Mouse (Mus musculus) MEL (cell line): ENCODE measurements around the gene Atl2. TPM values are rescaled to one million over a fixed set of nuclear protein-coding genes. Genes with fewer than 3 reads are reported as not detected.

ENCODE experiments used
- DNase-seq: peaks from one replicate; pipeline ENCODE4 v3.0.0; 2011; ENCODE audit warnings: low read depth, low spot score
- H3K27ac ChIP-seq: 2 replicates; pipeline ENCODE4 v1.5.1; 2012; ENCODE audit warnings: low read depth, mild to moderate bottlenecking, control low read depth, low read length, moderate library complexity; ENCODE audit not compliant: control insufficient read depth
- H3K27me3 ChIP-seq, 2 experiments: fragments of 150-350 bp in 1 of 2; sonication (generic) in 1 of 2; 2 replicates each; pipeline ENCODE4 v1.6.1; 2012; ENCODE audit warnings: low read length in 2 of 2, mild to moderate bottlenecking in 2 of 2, improper control_type of control experiment in 1 of 2, moderate library complexity in 1 of 2; ENCODE audit not compliant: insufficient read depth in 2 of 2, control insufficient read depth in 1 of 2
- H3K36me3 ChIP-seq, 2 experiments: 2 replicates each; pipeline ENCODE4 v1.6.1; 2012 to 2014; ENCODE audit warnings: low read length in 2 of 2, improper control_type of control experiment in 1 of 2, inconsistent platforms in 1 of 2, mild to moderate bottlenecking in 1 of 2; ENCODE audit not compliant: insufficient read depth in 2 of 2, control insufficient read depth in 1 of 2
- H3K4me1 ChIP-seq, 2 experiments: fragments of 150-350 bp in 1 of 2; sonication (generic) in 1 of 2; 2 replicates each; pipeline ENCODE4 v1.6.1; 2012; ENCODE audit warnings: low read length in 2 of 2, improper control_type of control experiment in 1 of 2, mild to moderate bottlenecking in 1 of 2; ENCODE audit not compliant: insufficient read depth in 2 of 2, control insufficient read depth in 1 of 2
- H3K4me3 ChIP-seq, 2 experiments: fragments of 150-350 bp in 1 of 2; sonication (generic) in 1 of 2; 2 replicates each; pipeline ENCODE4 v1.5.1; 2012; ENCODE audit warnings: low read depth in 2 of 2, low read length in 2 of 2, mild to moderate bottlenecking in 2 of 2, moderate library complexity in 2 of 2, control low read depth in 1 of 2, improper control_type of control experiment in 1 of 2; ENCODE audit not compliant: control insufficient read depth in 1 of 2, insufficient read depth in 1 of 2
- H3K79me2 ChIP-seq: 2 replicates; pipeline ENCODE4 v1.6.1; 2012; ENCODE audit warnings: mild to moderate bottlenecking, low read length, moderate library complexity; ENCODE audit not compliant: control insufficient read depth, poor library complexity, insufficient read depth
- H3K9ac ChIP-seq: 2 replicates; pipeline ENCODE4 v1.6.1; 2012; ENCODE audit warnings: low read depth, mild to moderate bottlenecking, control low read depth, low read length, moderate library complexity; ENCODE audit not compliant: control insufficient read depth, poor library complexity, severe bottlenecking
- H3K9me3 ChIP-seq: fragments of 150-350 bp; sonication (generic); replicated peaks from 2 replicates; pipeline ENCODE4 v1.6.1; 2012; ENCODE audit warnings: mild to moderate bottlenecking, low read length, improper control_type of control experiment, moderate library complexity; ENCODE audit not compliant: insufficient read depth
- BHLHE40 ChIP-seq: IDR thresholded peaks from 2 replicates; pipeline ENCODE4 v1.6.1; 2012; ENCODE audit warnings: low read depth, mild to moderate bottlenecking, inconsistent platforms, low read length, improper control_type of control experiment, borderline replicate concordance
- CHD1 ChIP-seq: IDR thresholded peaks from 2 replicates; pipeline ENCODE4 v1.6.1; 2012; ENCODE audit warnings: low read depth, mild to moderate bottlenecking, inconsistent platforms, low read length, improper control_type of control experiment
- CHD2 ChIP-seq: IDR thresholded peaks from 2 replicates; pipeline ENCODE4 v1.6.1; 2011; ENCODE audit warnings: low read length, improper control_type of control experiment
- CTCF ChIP-seq, 3 experiments: IDR thresholded peaks in 2 of 3; conservative IDR thresholded peaks in 1 of 3; 2 replicates each; pipeline ENCODE4 v1.5.1; 2011 to 2012; ENCODE audit warnings: low read length in 3 of 3, low read depth in 2 of 3, mild to moderate bottlenecking in 2 of 3, improper control_type of control experiment in 1 of 3, inconsistent platforms in 1 of 3, mixed read lengths in 1 of 3, moderate library complexity in 1 of 3; ENCODE audit not compliant: control insufficient read depth in 1 of 3, insufficient read depth in 1 of 3, poor library complexity in 1 of 3, severe bottlenecking in 1 of 3
- E2F4 ChIP-seq: IDR thresholded peaks from 2 replicates; pipeline ENCODE4 v1.6.1; 2011; ENCODE audit warnings: low read depth, low read length, improper control_type of control experiment, borderline replicate concordance
- ELF1 ChIP-seq: IDR thresholded peaks from 2 replicates; pipeline ENCODE4 v1.6.1; 2014; ENCODE audit warnings: low read depth, mild to moderate bottlenecking, inconsistent platforms, low read length, improper control_type of control experiment, moderate library complexity
- ETS1 ChIP-seq: IDR thresholded peaks from 2 replicates; pipeline ENCODE4 v1.6.1; 2012; ENCODE audit warnings: low read depth, mild to moderate bottlenecking, inconsistent platforms, low read length, improper control_type of control experiment, moderate library complexity
- GABPA ChIP-seq: IDR thresholded peaks from 2 replicates; pipeline ENCODE4 v1.6.1; 2012; ENCODE audit warnings: low read depth, mild to moderate bottlenecking, inconsistent platforms, low read length, improper control_type of control experiment, moderate library complexity
- HCFC1 ChIP-seq: IDR thresholded peaks from 2 replicates; pipeline ENCODE4 v1.6.1; 2012; ENCODE audit warnings: low read depth, mild to moderate bottlenecking, inconsistent platforms, low read length, improper control_type of control experiment, moderate library complexity
- JUND ChIP-seq: IDR thresholded peaks from 2 replicates; pipeline ENCODE4 v1.6.1; 2011; ENCODE audit warnings: low read depth, mild to moderate bottlenecking, improper control_type of control experiment, low read length
- KAT2A ChIP-seq: conservative IDR thresholded peaks from 2 replicates; pipeline ENCODE4 v1.6.1; 2012; ENCODE audit warnings: low read depth, low read length, improper control_type of control experiment, inconsistent platforms
- MAFK ChIP-seq: IDR thresholded peaks from 2 replicates; pipeline ENCODE4 v1.6.1; 2011; ENCODE audit warnings: low read depth, mild to moderate bottlenecking, low read length, improper control_type of control experiment, borderline replicate concordance
- MAZ ChIP-seq: IDR thresholded peaks from 2 replicates; pipeline ENCODE4 v1.6.1; 2012; ENCODE audit warnings: low read depth, mild to moderate bottlenecking, inconsistent platforms, low read length, improper control_type of control experiment
- MXI1 ChIP-seq: IDR thresholded peaks from 2 replicates; pipeline ENCODE4 v1.6.1; 2011; ENCODE audit warnings: mild to moderate bottlenecking, low read depth, low read length, improper control_type of control experiment
- MYB ChIP-seq: IDR thresholded peaks from 2 replicates; pipeline ENCODE4 v1.6.1; 2011; ENCODE audit warnings: mild to moderate bottlenecking, low read depth, low read length, improper control_type of control experiment
- MYC ChIP-seq: IDR thresholded peaks from 2 replicates; pipeline ENCODE4 v1.6.1; 2011; ENCODE audit warnings: low read depth, mild to moderate bottlenecking, low read length, improper control_type of control experiment, moderate library complexity
- NELFE ChIP-seq: IDR thresholded peaks from 2 replicates; pipeline ENCODE4 v1.6.1; 2011; ENCODE audit warnings: low read depth, low read length, improper control_type of control experiment
- NRF1 ChIP-seq: IDR thresholded peaks from 2 replicates; pipeline ENCODE4 v1.6.1; 2014; ENCODE audit warnings: low read depth, mild to moderate bottlenecking, inconsistent platforms, low read length, improper control_type of control experiment, moderate library complexity; ENCODE audit not compliant: poor library complexity, insufficient read depth, severe bottlenecking
- POLR2A ChIP-seq, 2 experiments: IDR thresholded peaks; 2 replicates each; pipeline ENCODE4 v1.6.1; 2011 to 2012; ENCODE audit warnings: low read length in 2 of 2, mild to moderate bottlenecking in 2 of 2, control low read depth in 1 of 2, improper control_type of control experiment in 1 of 2, low read depth in 1 of 2, moderate library complexity in 1 of 2; ENCODE audit not compliant: control insufficient read depth in 1 of 2, insufficient read depth in 1 of 2, poor library complexity in 1 of 2
- POLR2AphosphoS2 ChIP-seq: IDR thresholded peaks from 2 replicates; pipeline ENCODE4 v1.6.1; 2011; ENCODE audit warnings: low read length, improper control_type of control experiment
- POLR2AphosphoS5 ChIP-seq: IDR thresholded peaks from 2 replicates; pipeline ENCODE4 v1.6.1; 2012; ENCODE audit warnings: low read depth, borderline replicate concordance, mild to moderate bottlenecking, inconsistent platforms, low read length, moderate library complexity, mixed read lengths
- RAD21 ChIP-seq: IDR thresholded peaks from 2 replicates; pipeline ENCODE4 v1.6.1; 2011; ENCODE audit warnings: mild to moderate bottlenecking, low read depth, low read length, improper control_type of control experiment
- RCOR1 ChIP-seq: IDR thresholded peaks from 2 replicates; pipeline ENCODE4 v1.6.1; 2012; ENCODE audit warnings: low read depth, mild to moderate bottlenecking, inconsistent platforms, low read length, improper control_type of control experiment
- SIN3A ChIP-seq: IDR thresholded peaks from 2 replicates; pipeline ENCODE4 v1.6.1; 2012; ENCODE audit warnings: low read length, improper control_type of control experiment, inconsistent platforms
- TAL1 ChIP-seq: IDR thresholded peaks from 2 replicates; pipeline ENCODE4 v1.6.1; 2012; ENCODE audit warnings: mild to moderate bottlenecking, inconsistent platforms, low read length, moderate library complexity, mixed read lengths
- USF1 ChIP-seq: IDR thresholded peaks from 2 replicates; pipeline ENCODE4 v1.6.1; 2014; ENCODE audit warnings: low read depth, mild to moderate bottlenecking, inconsistent platforms, low read length, improper control_type of control experiment, moderate library complexity
- USF2 ChIP-seq, 2 experiments: IDR thresholded peaks; 2 replicates each; pipeline ENCODE4 v1.6.1; 2011 to 2012; ENCODE audit warnings: improper control_type of control experiment in 2 of 2, low read length in 2 of 2, borderline replicate concordance in 1 of 2, inconsistent platforms in 1 of 2, low read depth in 1 of 2, mild to moderate bottlenecking in 1 of 2; ENCODE audit not compliant: insufficient read depth in 1 of 2
- ZKSCAN1 ChIP-seq: IDR thresholded peaks from 2 replicates; pipeline ENCODE4 v1.6.1; 2012; ENCODE audit warnings: low read depth, mild to moderate bottlenecking, inconsistent platforms, low read length, improper control_type of control experiment, moderate library complexity
- ZMIZ1 ChIP-seq: IDR thresholded peaks from 2 replicates; pipeline ENCODE4 v1.6.1; 2012; ENCODE audit warnings: low read depth, mild to moderate bottlenecking, inconsistent platforms, low read length, improper control_type of control experiment, moderate library complexity
- ZNF384 ChIP-seq: IDR thresholded peaks from 2 replicates; pipeline ENCODE4 v1.6.1; 2012; ENCODE audit warnings: low read depth, mild to moderate bottlenecking, inconsistent platforms, low read length, improper control_type of control experiment
- polyA plus RNA-seq, 2 experiments: library from polyadenylated mRNA; stranded (reverse) in 1 of 2; unstranded in 1 of 2; fragments of >175 nt in 1 of 2; fragments of >200 nt in 1 of 2; gene quantifications; 2 replicates each; pipeline versions ENCODE4 v1.2.1 to v1.2.4; 2012; ENCODE audit warnings: low replicate concordance in 2 of 2, low read depth in 1 of 2; ENCODE audit not compliant: insufficient read length in 2 of 2, insufficient read depth in 1 of 2, missing spikeins in 1 of 2
- total RNA-seq: library from RNA; depleted of rRNA; stranded (reverse); fragments of 300-350 nt; gene quantifications from 2 replicates; pipeline ENCODE4 v1.2.3, GENCODE M21; 2012

The Atl2 gene
- total and polyA plus RNA-seq, 3 experiments: 29.5 to 118 (median 43.3) TPM

DNA sequence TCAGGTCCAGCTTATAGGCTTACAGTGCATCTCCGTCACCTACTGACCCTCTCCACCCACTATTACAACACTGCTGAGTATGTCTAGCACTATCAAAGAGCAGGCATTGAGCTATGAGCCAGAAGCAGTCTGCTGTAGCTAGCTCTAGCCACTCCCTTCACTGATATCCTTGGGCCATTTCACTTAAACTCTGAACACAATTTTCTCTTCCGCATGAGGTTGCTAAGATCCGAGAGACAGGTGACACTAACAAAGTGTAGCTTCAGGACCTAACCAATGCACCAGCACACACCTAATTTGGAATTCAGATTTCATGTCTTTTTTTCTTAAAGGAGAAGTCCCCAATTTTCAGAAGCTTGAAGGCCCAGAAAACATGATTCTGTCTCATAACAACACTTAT is 30.6 kb upstream of the Atl2 start (continued):
- TF ChIP-seq POLR2AphosphoS5 (no peak), GABPA (no peak), RAD21 (no peak; the same call in 1 of the 2 replicates), SIN3A (peak; percentile 5), MAZ (no peak), MAFK (no peak), JUND (no peak), POLR2A (IDR thresholded peaks at IDR 0.05; ENCODE audit: control insufficient read depth in 1 of 2, insufficient read depth in 1 of 2, low read depth in 1 of 2, low read length in 2 of 2, poor library complexity in 1 of 2) (peak in 1 of 2 experiments; percentile 55; a peak in 2 of 4 replicates), CTCF (IDR thresholded peaks at IDR 0.05 in 2 of 3, conservative IDR thresholded peaks at IDR 0.05 in 1 of 3; ENCODE audit: control insufficient read depth in 1 of 3, insufficient read depth in 1 of 3, low read depth in 2 of 3, low read length in 3 of 3, poor library complexity in 1 of 3, severe bottlenecking in 1 of 3) (no peak), ZNF384 (peak; percentile 97), ZMIZ1 (0 out of 2 replicates have a peak, but pooled peaks have one; percentile 20), MXI1 (no peak), NELFE (peak; percentile 47; the same call in 1 of the 2 replicates)

DNA sequence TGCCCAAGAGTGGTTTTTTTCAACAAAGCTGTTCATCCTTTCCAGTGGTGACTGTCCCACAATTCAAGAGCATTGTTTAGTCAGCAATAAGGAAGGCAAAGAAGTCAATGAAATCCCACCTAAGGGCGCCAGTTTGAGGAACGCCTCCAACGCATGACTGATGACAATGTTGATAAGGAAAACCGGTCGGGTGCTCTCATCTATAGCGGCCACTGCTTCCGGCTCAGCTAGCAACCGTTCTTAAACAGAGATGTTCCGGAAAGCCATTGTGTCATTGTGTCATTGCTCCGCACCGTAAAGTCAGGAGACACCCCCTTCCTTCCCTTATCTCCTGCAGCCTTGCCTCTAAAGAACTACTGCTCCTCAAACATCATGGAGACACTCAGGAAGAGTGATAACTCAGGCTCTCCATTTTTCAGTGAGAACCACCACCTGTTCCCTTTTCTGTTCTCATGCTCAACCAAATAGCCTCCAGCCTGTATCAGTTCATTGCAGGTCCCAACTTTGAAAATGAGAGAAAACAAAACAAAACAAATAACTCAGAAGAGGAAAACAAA is 30.0 kb upstream of the Atl2 start:
- Histone ChIP-seq H3K36me3 (peaks cover 0 to 38% of the 10 kb centered on the region in 2 experiments; a peak in 2 of 4 replicates), H3K4me3 (peak overlapping the region; percentile 6 to 30), H3K9ac (peak overlapping the region; percentile 63), H3K9me3 (no peaks in the 10 kb centered on the region), H3K79me2 (no peaks in the 10 kb centered on the region), H3K27me3 (no peaks in the 10 kb centered on the region), H3K4me1 (peaks cover 29 to 37% of the 10 kb centered on the region in 2 experiments), H3K27ac (peak overlapping the region; percentile 99)
- peak; percentile 98 for DNase-seq
- TF ChIP-seq ELF1: peak; percentile 87
- TF ChIP-seq POLR2AphosphoS2: peak; percentile 81; the same call in 1 of the 2 replicates
- no peak for TF ChIP-seq USF2 (IDR thresholded peaks at IDR 0.05; ENCODE audit: borderline replicate concordance in 1 of 2, insufficient read depth in 1 of 2, low read depth in 1 of 2, low read length in 2 of 2)
- peak; percentile 37; the same call in 1 of the 2 replicates for TF ChIP-seq CHD2
- no peak for TF ChIP-seq CTCF (IDR thresholded peaks at IDR 0.05 in 2 of 3, conservative IDR thresholded peaks at IDR 0.05 in 1 of 3; ENCODE audit: control insufficient read depth in 1 of 3, insufficient read depth in 1 of 3, low read depth in 2 of 3, low read length in 3 of 3, poor library complexity in 1 of 3, severe bottlenecking in 1 of 3)
- TF ChIP-seq USF1: peak; percentile 59
- TF ChIP-seq POLR2AphosphoS5: no peak
- peak; percentile 91 for TF ChIP-seq MAZ
- TF ChIP-seq E2F4: peak; percentile 74
- TF ChIP-seq RCOR1: no peak
- TF ChIP-seq BHLHE40: peak; percentile 92
- no peak for TF ChIP-seq NRF1
- peak; percentile 98 for TF ChIP-seq CHD1
- TF ChIP-seq MAFK: peak; percentile 83
- TF ChIP-seq HCFC1: peak; percentile 80
- peak in 1 of 2 experiments; percentile 67; a peak in 2 of 4 replicates for TF ChIP-seq POLR2A (IDR thresholded peaks at IDR 0.05; ENCODE audit: control insufficient read depth in 1 of 2, insufficient read depth in 1 of 2, low read depth in 1 of 2, low read length in 2 of 2, poor library complexity in 1 of 2)
- TF ChIP-seq KAT2A: peak; percentile 49; the same call in 1 of the 2 replicates
- peak; percentile 68 for TF ChIP-seq NELFE
- peak; percentile 40; the same call in 1 of the 2 replicates for TF ChIP-seq GABPA
- TF ChIP-seq MXI1: peak; percentile 74
- peak; percentile 99 for TF ChIP-seq ETS1
- peak; percentile 91 for TF ChIP-seq MYC
- TF ChIP-seq ZNF384: peak; percentile 42; the same call in 1 of the 2 replicates
- TF ChIP-seq ZKSCAN1: no peak
- peak; percentile 88 for TF ChIP-seq TAL1
- TF ChIP-seq SIN3A: peak; percentile 94
- peak; percentile 98 for TF ChIP-seq MYB
- peak; percentile 90 for TF ChIP-seq JUND
